Comparison of ENCODE assay signal across 9 mouse cellular contexts in genomic region chrX:166661808-166662207, GRCm38 (mm10).
DNase-seq lines count a peak whose midpoint lies in the region; ATAC-seq lines count a peak whose summit lies in the region.
"Had no signal": no experiment of that assay in that cellular context is flagged by ENCODE, and none has a peak within 500 bp of the region (broad histone marks: within the 10 kb centered on the region; RNA-seq: fewer than 3 reads in every experiment).

No protein-coding gene starts in this region.

- no peak overlapping the region for H3K4me3 ChIP-seq in embryonic facial prominence, embryonic 15.5 days (replicated peaks)
- H3K4me3 ChIP-seq in liver, embryonic 13.5 days (replicated peaks) = no peak overlapping the region

- DNase-seq in urinary bladder, postnatal 14 days (ENCODE audit: low spot score) = peak; percentile 65
- no peak for DNase-seq in urinary bladder, adult 2 months (ENCODE audit: low spot score)
- peak; percentile 76 to 81 for DNase-seq in heart, adult 9 months (ENCODE audit: low spot score in 2 of 2)
- peak; percentile 26 to 30 for DNase-seq in kidney, adult 8-10 months
- no peak for DNase-seq in liver, embryonic 13.5 days
- DNase-seq in thymus, postnatal 14 days = peak; percentile 14

- WGBS in embryonic facial prominence, embryonic 15.5 days = 42% methylated on average over 6 of the region's 6 CpGs
- WGBS in liver, embryonic 13.5 days (ENCODE audit: insufficient replicate concordance) = 42% methylated on average over 6 of the region's 6 CpGs

- H3K9ac ChIP-seq in embryonic facial prominence, embryonic 15.5 days = no peak overlapping the region
- H3K9ac ChIP-seq in liver, embryonic 13.5 days = no peak overlapping the region

- H3K36me3 ChIP-seq in embryonic facial prominence, embryonic 15.5 days = no peaks in the 10 kb centered on the region
- H3K36me3 ChIP-seq in liver, embryonic 13.5 days = no peaks in the 10 kb centered on the region
- H3K36me3 ChIP-seq: G1E had no signal

- no peaks in the 10 kb centered on the region for H3K4me1 ChIP-seq in embryonic facial prominence, embryonic 15.5 days
- H3K4me1 ChIP-seq in liver, embryonic 13.5 days (replicated peaks) = peaks cover 3% of the 10 kb centered on the region; the same call in 1 of the 2 replicates

- H3K27ac ChIP-seq in embryonic facial prominence, embryonic 15.5 days (replicated peaks) = peak overlapping the region; percentile 86
- no peak overlapping the region for H3K27ac ChIP-seq in liver, embryonic 13.5 days

- ATAC-seq in embryonic facial prominence, embryonic 15.5 days (ENCODE audit: insufficient number of reproducible peaks, low FRiP score, low TSS enrichment, low read depth) = peak; percentile 76
- 0 out of 2 replicates have a peak, but pooled peaks have one; percentile 39 for ATAC-seq in liver, embryonic 13.5 days (ENCODE audit: low read depth)
- peak; percentile 28; the same call in 1 of the 2 replicates for ATAC-seq in monocyte, adult 5-6 weeks (replicated peaks; ENCODE audit: insufficient number of reproducible peaks, low FRiP score, low TSS enrichment, poor library complexity, severe bottlenecking)

- no peaks in the 10 kb centered on the region for H3K9me3 ChIP-seq in embryonic facial prominence, embryonic 15.5 days (replicated peaks)
- H3K9me3 ChIP-seq in liver, embryonic 13.5 days (replicated peaks) = no peaks in the 10 kb centered on the region
- H3K9me3 ChIP-seq: G1E had no signal

- H3K27me3 ChIP-seq in embryonic facial prominence, embryonic 15.5 days = peaks cover 8% of the 10 kb centered on the region; the same call in 1 of the 2 replicates
- H3K27me3 ChIP-seq in liver, embryonic 13.5 days = no peaks in the 10 kb centered on the region; the same call in 1 of the 2 replicates

- no peak overlapping the region for H3K4me2 ChIP-seq in embryonic facial prominence, embryonic 15.5 days (replicated peaks)
- H3K4me2 ChIP-seq in liver, embryonic 13.5 days = no peak overlapping the region

Comparison
In these comparisons a context has a peak if more than half of its experiments do, and no peak if none do; other contexts are left out.
1. DNase-seq: peak in urinary bladder, postnatal 14 days (single experiment), heart, adult 9 months (2 of 2), kidney, adult 8-10 months (2 of 2) and thymus, postnatal 14 days (single experiment); none in urinary bladder, adult 2 months (single experiment) and liver, embryonic 13.5 days (single experiment).
2. Peak in every context shown above with its lines, with median percentiles within 50 percentile points of each other: ATAC-seq.